Mouse (Mus musculus): ENCODE results near the gene Ckm. TPM values are rescaled to one million over a fixed set of nuclear protein-coding genes. Genes with fewer than 3 reads are reported as not detected.

Gene Ckm
- total and polyA plus RNA-seq, 3 experiments: 0.08 to 0.47 TPM; not detected in 1

GRCm38 (mm10) chr7:19409753-19410152, 5.2 kb downstream of the Ckm start:
- Histone ChIP-seq H3K9me3 (replicated peaks; ENCODE audit: low read length) (peaks cover 15% of the 10 kb centered on the region), H3K4me3 (replicated peaks in 1 of 3; ENCODE audit: low read depth in 2 of 3, low read length in 2 of 3, poor library complexity in 1 of 3) (no peak overlapping the region), H3K9ac (ENCODE audit: insufficient read depth, low read depth) (no peak overlapping the region), H3K27ac (ENCODE audit: insufficient read depth, low read depth) (no peak overlapping the region), H3K4me2 (ENCODE audit: insufficient read depth, low read depth, poor library complexity, severe bottlenecking) (no peak overlapping the region), H3K4me1 (ENCODE audit: control insufficient read depth in 1 of 2, insufficient read depth in 2 of 2) (peaks cover 5 to 32% of the 10 kb centered on the region in 2 experiments; a peak in 3 of 4 replicates), H3K27me3 (replicated peaks) (peaks cover 47% of the 10 kb centered on the region), H3K79me2 (replicated peaks; ENCODE audit: control insufficient read depth, extremely low read depth, insufficient read depth, poor library complexity, severe bottlenecking) (no peaks in the 10 kb centered on the region), H3K36me3 (replicated peaks in 1 of 2; ENCODE audit: control insufficient read depth in 1 of 2, insufficient read depth in 1 of 2, low read length in 1 of 2) (no peaks in the 10 kb centered on the region)
- dilution Hi-C loops (cut with MboI; ENCODE audit: extremely low pct_ligation_motif_present, extremely low pct_unique_long_range_greater_than_20kb, low sequenced_read_pairs): no loop called here
- no peak for DNase-seq (ENCODE audit: extremely low read depth)
- in situ Hi-C loops (cut with MboI; ENCODE audit: low pct_ligation_motif_present, low pct_unique_long_range_greater_than_20kb, low sequenced_read_pairs): loop anchor here (25.0 kb wide), 2 partner anchors 153 to 453 kb away; partner anchors contain the start of genes Ceacam16, Gm19345 and Ppp1r37
- TF ChIP-seq ZKSCAN1 (IDR thresholded peaks at IDR 0.05; ENCODE audit: borderline replicate concordance, low read depth, low read length) (no peak), TBP (conservative IDR thresholded peaks at IDR 0.05; ENCODE audit: low read depth, low read length) (no peak), USF1 (IDR thresholded peaks at IDR 0.05; ENCODE audit: low read depth, low read length) (no peak), E2F4 (IDR thresholded peaks at IDR 0.05; ENCODE audit: insufficient replicate concordance, low read depth, low read length) (no peak), CHD2 (IDR thresholded peaks at IDR 0.05; ENCODE audit: low read length) (no peak), IRF4 (IDR thresholded peaks at IDR 0.05; ENCODE audit: low read depth, low read length) (no peak), UBTF (IDR thresholded peaks at IDR 0.05; ENCODE audit: low read depth, low read length) (no peak), CHD1 (IDR thresholded peaks at IDR 0.05; ENCODE audit: low read depth, low read length) (no peak), MAZ (IDR thresholded peaks at IDR 0.05; ENCODE audit: low read depth, low read length) (no peak)

GRCm38 (mm10) chr7:19410766-19411344, 6.3 kb downstream of the Ckm start:
- DNase-seq (ENCODE audit: extremely low read depth): no peak
- no peak overlapping the region for H3K27ac ChIP-seq (ENCODE audit: insufficient read depth, low read depth)
- TF ChIP-seq JUN (IDR thresholded peaks at IDR 0.05; ENCODE audit: insufficient read depth, low read depth, low read length) (no peak), JUND (conservative IDR thresholded peaks at IDR 0.05; ENCODE audit: low read depth, low read length) (no peak), MEF2A (IDR thresholded peaks at IDR 0.05; ENCODE audit: borderline replicate concordance, low read depth, low read length) (no peak), USF1 (IDR thresholded peaks at IDR 0.05; ENCODE audit: low read depth, low read length) (no peak), BHLHE40 (IDR thresholded peaks at IDR 0.05; ENCODE audit: low read depth, low read length) (no peak), POLR2AphosphoS2 (IDR thresholded peaks at IDR 0.05; ENCODE audit: low read depth, low read length) (no peak), ZC3H11A (IDR thresholded peaks at IDR 0.05; ENCODE audit: low read depth, low read length) (no peak), MYC (IDR thresholded peaks at IDR 0.05; ENCODE audit: low read depth, low read length) (no peak), MAX (IDR thresholded peaks at IDR 0.05; ENCODE audit: low read length) (no peak)
- H3K4me2 ChIP-seq (ENCODE audit: insufficient read depth, low read depth, poor library complexity, severe bottlenecking): no peak overlapping the region
- in situ Hi-C loops (cut with MboI; ENCODE audit: low pct_ligation_motif_present, low pct_unique_long_range_greater_than_20kb, low sequenced_read_pairs) (loop anchor here (25.0 kb wide), 2 partner anchors 151 to 451 kb away; partner anchors contain the start of genes Ceacam16, Gm19345 and Ppp1r37), dilution Hi-C loops (cut with MboI; ENCODE audit: extremely low pct_ligation_motif_present, extremely low pct_unique_long_range_greater_than_20kb, low sequenced_read_pairs) (no loop called here)
- peaks cover 5 to 25% of the 10 kb centered on the region in 2 experiments; a peak in 3 of 4 replicates for H3K4me1 ChIP-seq (ENCODE audit: control insufficient read depth in 1 of 2, insufficient read depth in 2 of 2)
- H3K9ac ChIP-seq (ENCODE audit: insufficient read depth, low read depth): no peak overlapping the region
- H3K4me3 ChIP-seq (replicated peaks in 1 of 3; ENCODE audit: low read depth in 2 of 3, low read length in 2 of 3, poor library complexity in 1 of 3): no peak overlapping the region
- H3K9me3 ChIP-seq (replicated peaks; ENCODE audit: low read length): peaks cover 15% of the 10 kb centered on the region
- H3K27me3 ChIP-seq (replicated peaks): peaks cover 51% of the 10 kb centered on the region
- no peaks in the 10 kb centered on the region for H3K36me3 ChIP-seq (replicated peaks in 1 of 2; ENCODE audit: control insufficient read depth in 1 of 2, insufficient read depth in 1 of 2, low read length in 1 of 2)
- no peaks in the 10 kb centered on the region for H3K79me2 ChIP-seq (replicated peaks; ENCODE audit: control insufficient read depth, extremely low read depth, insufficient read depth, poor library complexity, severe bottlenecking)
